Mouse (Mus musculus) hindbrain, embryonic 16.5 days (tissue): ENCODE results near the gene Dcakd. TPM values are rescaled to one million over a fixed set of nuclear protein-coding genes. Genes with fewer than 3 reads are reported as not detected.

Source experiments
- microRNA-seq: library from miRNA; unstranded; fragments of <30 nt; microRNA quantifications from one replicate; pipeline ENCODE4, GENCODE M21; 2017
- polyA plus RNA-seq: library from polyadenylated mRNA; unstranded; fragments of >200 nt; fragmentation: Nextera tagmentation; extraction: Ambion mirVana; gene quantifications from 2 replicates; pipeline ENCODE4 v1.2.1, GENCODE M21; 2015

The Dcakd gene
- polyA plus RNA-seq, 1 experiment from 2014 or later: 132 TPM

Small RNA genes within 50 kb of the gene (microRNA-seq; reads per million reads assigned to microRNA genes)
- gene Mir6931: 0.83 reads per million

Other genes with a start within 250 kb of the Dcakd start
- gene Gjc1, start 208.6 kb downstream of the Dcakd start, polyA plus RNA-seq: 27.6 and 29.8 TPM in 2 replicates
- gene Higd1b, start 192.5 kb downstream of the Dcakd start, polyA plus RNA-seq: 14.9 and 19.5 TPM in 2 replicates
- gene Eftud2, start 147.3 kb downstream of the Dcakd start, polyA plus RNA-seq: 127 and 140 TPM in 2 replicates
- gene Ccdc103, start 147.1 kb downstream of the Dcakd start, polyA plus RNA-seq: 2.2 and 2.5 TPM in 2 replicates
- not detected in 2 replicates for gene Fam187a, start 143.2 kb downstream of the Dcakd start, polyA plus RNA-seq
- 4.8 and 15.5 TPM in 2 replicates for gene Gfap, start 127.4 kb downstream of the Dcakd start, polyA plus RNA-seq
- 2.0 and 2.3 TPM in 2 replicates for gene Kif18b, start 103.2 kb downstream of the Dcakd start, polyA plus RNA-seq
- 9.0 and 9.9 TPM in 2 replicates for gene C1ql1, start 81.6 kb downstream of the Dcakd start, polyA plus RNA-seq
- gene Nmt1, start 143 bp downstream of the Dcakd start, polyA plus RNA-seq: 28.8 and 30.4 TPM in 2 replicates
- 4.7 and 4.9 TPM in 2 replicates for gene Plcd3, start 73.3 kb upstream of the Dcakd start, polyA plus RNA-seq
- gene Acbd4, start 73.3 kb upstream of the Dcakd start, polyA plus RNA-seq: 14.2 and 16.4 TPM in 2 replicates
- gene Hexim1, start 87.9 kb upstream of the Dcakd start, polyA plus RNA-seq: 4.1 and 4.7 TPM in 2 replicates
- 27.7 and 30.2 TPM in 2 replicates for gene Hexim2, start 104.1 kb upstream of the Dcakd start, polyA plus RNA-seq
- gene Fmnl1, start 142.8 kb upstream of the Dcakd start, polyA plus RNA-seq: 7.6 and 8.6 TPM in 2 replicates
- gene 1700023F06Rik, start 180.2 kb upstream of the Dcakd start, polyA plus RNA-seq: 1.9 and 3.0 TPM in 2 replicates
- gene Spata32, start 190.1 kb upstream of the Dcakd start, polyA plus RNA-seq: 0.99 and 1.3 TPM in 2 replicates
- gene Map3k14, start 239.1 kb upstream of the Dcakd start, polyA plus RNA-seq: 4.6 and 4.7 TPM in 2 replicates